Mouse (Mus musculus) lung, embryonic 16.5 days (tissue): ENCODE data around the gene Sik1. TPM values are rescaled to one million over a fixed set of nuclear protein-coding genes. Genes with fewer than 3 reads are reported as not detected.

Source experiments
- ATAC-seq: fragments of 200-750 bp; cut with Nextera tagmentation; 2 replicates; pipeline ENCODE4 v1.8.0; 2017; ENCODE audit warnings: low read depth, mild to moderate bottlenecking, moderate library complexity
- H3K27ac ChIP-seq: fragments of 300-500 bp; sonication (generic); 2 replicates; pipeline ENCODE4 v1.5.1; 2014; ENCODE audit warnings: mild to moderate bottlenecking, control low read depth, low read length
- H3K27me3 ChIP-seq: fragments of 300-500 bp; sonication (generic); 2 replicates; pipeline ENCODE4 v1.6.1; 2014; ENCODE audit warnings: low read depth, low read length, mixed read lengths; ENCODE audit not compliant: control insufficient read depth, insufficient read depth
- H3K36me3 ChIP-seq: fragments of 300-500 bp; sonication (generic); 2 replicates; pipeline ENCODE4 v1.6.1; 2014; ENCODE audit warnings: low read length; ENCODE audit not compliant: control insufficient read depth, insufficient read depth
- H3K4me1 ChIP-seq: fragments of 300-500 bp; sonication (generic); replicated peaks from 2 replicates; pipeline ENCODE4 v1.6.1; 2014; ENCODE audit warnings: low read length, mixed read lengths; ENCODE audit not compliant: control insufficient read depth, insufficient read depth
- H3K4me2 ChIP-seq: fragments of 300-500 bp; sonication (generic); 2 replicates; pipeline ENCODE4 v1.6.1; 2014; ENCODE audit warnings: low read depth, low read length, control low read depth
- H3K4me3 ChIP-seq: fragments of 300-500 bp; sonication (generic); 2 replicates; pipeline ENCODE4 v1.5.1; 2014; ENCODE audit warnings: mild to moderate bottlenecking, low read length, control low read depth
- H3K9ac ChIP-seq: fragments of 300-500 bp; sonication (generic); 2 replicates; pipeline ENCODE4 v1.6.1; 2014; ENCODE audit warnings: low read length, control low read depth
- H3K9me3 ChIP-seq: fragments of 300-500 bp; sonication (generic); 2 replicates; pipeline ENCODE4 v1.6.1; 2016; ENCODE audit warnings: low read length; ENCODE audit not compliant: control insufficient read depth
- WGBS: fragments of 180-500 bp; shearing (Covaris S2); extraction: QIAGEN DNeasy Blood & Tissue Kit; methylation state at CpG from one replicate; pipeline ENCODE4 v1.1.7; 2014; 5-methylcytosine and 5-hydroxymethylcytosine counted together
- polyA plus RNA-seq: library from polyadenylated mRNA; unstranded; fragments of >200 nt; fragmentation: Nextera tagmentation; extraction: Ambion mirVana; gene quantifications from 2 replicates; pipeline ENCODE4 v1.2.1, GENCODE M21; 2015

Gene Sik1
- polyA plus RNA-seq, 1 experiment from 2014 or later: 32.7 TPM

DNA sequence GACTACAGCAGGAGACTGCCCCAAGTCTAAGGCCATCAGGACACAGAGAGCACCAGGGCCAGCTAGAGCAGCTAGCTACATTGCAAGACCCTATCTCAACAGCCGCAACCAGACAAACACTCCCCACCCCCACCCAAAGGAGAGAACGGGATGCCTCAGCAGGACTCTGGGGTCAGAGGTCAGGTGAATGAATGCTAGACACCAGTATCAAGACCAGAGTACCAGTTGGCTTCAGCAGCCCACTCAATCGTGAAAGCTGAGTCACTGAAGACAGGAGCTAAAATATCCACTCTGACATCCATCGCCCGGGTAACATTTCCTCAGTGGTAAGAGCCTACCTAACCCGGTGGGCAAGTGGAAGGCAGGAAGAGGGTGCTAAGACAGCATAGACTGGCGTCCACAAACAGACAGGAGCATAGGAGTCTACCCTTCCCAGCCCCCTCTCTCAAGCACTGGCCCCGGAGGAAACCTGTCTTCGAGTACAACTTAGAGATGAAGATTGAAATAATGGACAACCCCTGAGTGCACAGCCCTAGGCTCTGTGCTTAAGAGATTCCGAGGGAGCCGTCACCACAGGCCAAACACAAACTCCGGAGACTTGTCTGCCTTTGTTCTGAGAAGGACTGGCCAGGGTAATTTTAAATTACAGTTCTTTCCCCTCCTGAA, 2.7 kb downstream of the Sik1 start:
- H3K27me3 ChIP-seq: no peaks in the 10 kb centered on the region
- H3K4me2 ChIP-seq: peak overlapping the region; percentile 69

DNA sequence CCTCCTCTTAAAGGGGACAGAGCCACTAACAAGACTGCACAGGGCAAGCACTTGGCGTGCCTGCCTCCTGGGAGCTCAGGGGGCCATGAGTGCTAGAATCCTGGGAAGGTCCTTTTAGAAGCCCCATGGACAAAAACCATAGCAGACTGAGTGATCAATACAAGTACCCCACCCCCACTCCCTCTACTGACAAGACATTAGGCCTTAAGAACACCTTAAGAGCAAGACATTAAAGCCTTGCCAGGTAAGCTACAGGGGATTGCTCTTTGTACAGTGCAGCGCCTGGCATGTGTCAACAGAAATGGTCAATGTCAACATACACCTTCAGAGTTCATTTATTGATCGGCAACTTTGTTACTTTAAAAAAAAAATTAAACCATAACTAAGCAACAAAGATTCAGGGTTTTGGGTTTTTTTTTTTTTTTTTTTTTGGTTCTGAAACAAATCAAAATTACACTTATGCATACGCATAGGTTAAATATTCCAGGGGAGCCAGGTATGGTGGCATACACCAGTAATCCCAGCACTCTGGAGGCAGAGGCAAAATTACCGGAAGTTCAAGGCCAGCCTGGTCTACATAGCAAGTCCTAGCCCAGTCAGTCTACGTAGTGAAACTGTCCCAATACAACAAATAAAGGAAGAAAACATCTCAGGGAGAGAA, 3.7 kb downstream of the Sik1 start:
- 68% methylated on average over 6 of the region's 6 CpGs for WGBS
- peaks cover 49% of the 10 kb centered on the region for H3K36me3 ChIP-seq
- no peak for ATAC-seq

More for the DNA sequence above, 2.7 kb downstream of the Sik1 start:
- peak overlapping the region; percentile 81 for H3K27ac ChIP-seq
- H3K4me1 ChIP-seq: peaks cover 27% of the 10 kb centered on the region
- no peaks in the 10 kb centered on the region for H3K9me3 ChIP-seq
- H3K4me3 ChIP-seq: peak overlapping the region; percentile 94
- no peak for ATAC-seq
- peaks cover 39% of the 10 kb centered on the region for H3K36me3 ChIP-seq
- 26% methylated on average over 12 of the region's 12 CpGs for WGBS
- H3K9ac ChIP-seq: peak overlapping the region; percentile 61

DNA sequence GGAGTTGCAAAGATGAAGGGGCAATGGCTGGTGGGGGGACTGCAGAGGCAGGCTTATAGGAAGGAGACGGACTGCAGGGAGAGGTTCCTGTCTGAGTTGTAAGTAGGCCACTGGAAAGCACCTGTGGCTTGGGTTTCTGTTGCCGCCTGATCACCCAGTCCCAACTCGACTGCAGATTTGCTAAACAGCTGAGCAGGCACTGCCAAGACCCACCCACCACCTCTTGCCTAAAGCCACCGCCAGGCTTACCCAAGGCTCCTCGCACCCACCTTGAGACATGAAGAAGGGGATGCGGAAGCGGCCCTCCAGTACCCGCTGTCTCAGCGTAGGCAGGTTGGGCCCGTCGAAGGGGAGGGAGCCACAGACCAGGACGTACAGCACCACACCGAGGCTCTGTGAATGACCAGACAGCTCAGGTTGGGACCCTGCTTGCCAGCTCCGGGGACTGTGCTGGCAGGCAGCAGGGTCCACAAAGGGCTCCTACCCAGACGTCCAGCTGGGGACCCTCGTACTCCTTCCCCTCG, 5.1 kb downstream of the Sik1 start:
- H3K9me3 ChIP-seq: no peaks in the 10 kb centered on the region
- H3K4me3 ChIP-seq: no peak overlapping the region
- H3K36me3 ChIP-seq: peaks cover 61% of the 10 kb centered on the region
- H3K27me3 ChIP-seq: no peaks in the 10 kb centered on the region
- H3K4me2 ChIP-seq: no peak overlapping the region
- ATAC-seq: no peak
- H3K4me1 ChIP-seq: peaks cover 13% of the 10 kb centered on the region
- H3K9ac ChIP-seq: no peak overlapping the region
- 85% methylated on average over 17 of the region's 17 CpGs for WGBS
- H3K27ac ChIP-seq: no peak overlapping the region

More for the DNA sequence above, 3.7 kb downstream of the Sik1 start:
- Histone ChIP-seq H3K4me1 (peaks cover 22% of the 10 kb centered on the region), H3K9me3 (no peaks in the 10 kb centered on the region), H3K4me2 (peak overlapping the region; percentile 69), H3K4me3 (peak overlapping the region; percentile 94; the same call in 1 of the 2 replicates), H3K27me3 (no peaks in the 10 kb centered on the region), H3K9ac (peak overlapping the region; percentile 54), H3K27ac (no peak overlapping the region)

DNA sequence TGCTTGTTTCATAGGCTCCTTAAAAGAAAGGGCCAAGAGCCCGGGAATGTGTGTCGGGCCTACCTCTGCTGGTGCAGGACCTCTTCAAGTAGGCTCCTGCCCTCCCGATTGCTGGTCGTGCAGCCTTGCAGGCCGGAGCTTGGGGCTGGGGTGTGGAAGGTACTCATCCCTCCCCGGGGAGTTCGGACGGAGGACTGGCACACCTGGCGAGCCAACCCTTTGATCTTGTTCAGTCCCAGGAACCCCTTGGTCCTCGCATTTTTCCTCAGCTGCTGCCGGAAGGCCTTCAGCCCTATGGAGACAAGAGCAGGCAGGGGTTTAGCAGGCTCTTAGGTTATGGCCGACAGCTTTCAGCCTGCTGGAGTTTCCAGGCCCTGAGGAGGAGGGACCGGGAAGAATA, 8.6 kb downstream of the Sik1 start:
- peaks cover 29% of the 10 kb centered on the region for H3K4me1 ChIP-seq
- peaks cover 68% of the 10 kb centered on the region for H3K36me3 ChIP-seq
- no peak overlapping the region for H3K9ac ChIP-seq
- H3K27ac ChIP-seq: no peak overlapping the region
- no peaks in the 10 kb centered on the region for H3K27me3 ChIP-seq
- 85% methylated on average over 13 of the region's 13 CpGs for WGBS
- no peak for ATAC-seq
- no peaks in the 10 kb centered on the region for H3K9me3 ChIP-seq
- H3K4me3 ChIP-seq: no peak overlapping the region
- no peak overlapping the region for H3K4me2 ChIP-seq

DNA sequence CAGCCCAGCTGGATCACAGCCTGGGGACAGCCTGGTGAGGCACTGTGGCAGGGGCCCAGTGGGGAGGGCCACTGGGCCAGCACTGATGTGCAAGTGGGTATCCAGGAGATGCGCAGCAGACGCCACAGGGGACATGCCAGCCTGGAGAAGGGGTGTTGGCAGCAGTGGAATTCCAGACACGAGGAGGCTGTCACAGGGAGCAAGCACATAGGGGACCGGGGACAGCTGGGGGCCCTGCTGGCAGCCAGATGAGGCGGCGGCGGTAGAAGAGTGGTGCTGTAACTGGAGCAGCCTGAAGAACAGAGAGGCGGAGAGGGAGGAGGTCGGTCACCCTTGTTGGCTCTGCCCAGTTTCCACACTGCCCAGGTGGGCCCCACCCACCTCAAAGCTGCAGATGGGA, 9.3 kb downstream of the Sik1 start:
- no peak overlapping the region; the same call in 1 of the 2 replicates for H3K27ac ChIP-seq
- 67% methylated on average over 9 of the region's 9 CpGs for WGBS
- H3K4me2 ChIP-seq: no peak overlapping the region
- peaks cover 31% of the 10 kb centered on the region for H3K4me1 ChIP-seq
- H3K36me3 ChIP-seq: peaks cover 65% of the 10 kb centered on the region
- no peaks in the 10 kb centered on the region for H3K27me3 ChIP-seq
- no peaks in the 10 kb centered on the region for H3K9me3 ChIP-seq
- ATAC-seq: no peak
- H3K9ac ChIP-seq: no peak overlapping the region
- no peak overlapping the region for H3K4me3 ChIP-seq

DNA sequence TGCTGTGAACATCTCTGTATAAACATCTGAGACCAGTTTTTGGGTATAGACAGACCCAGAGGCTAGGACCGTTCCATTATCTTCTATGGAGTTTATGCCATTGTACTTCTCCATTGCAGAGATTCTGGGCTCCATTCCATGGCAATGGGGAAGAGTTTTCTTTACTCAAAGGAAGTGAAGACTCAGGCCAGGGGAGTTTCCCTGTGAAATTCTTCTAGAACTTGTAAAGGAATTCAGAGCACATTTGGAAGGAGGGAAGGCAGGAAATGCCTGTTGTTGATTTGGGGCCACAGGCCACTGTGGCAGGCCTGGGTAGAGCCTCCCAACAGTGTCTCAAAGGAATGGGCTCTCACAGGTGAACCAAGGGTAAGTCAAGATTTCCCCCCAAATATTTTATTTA, 11.7 kb downstream of the Sik1 start:
- H3K27me3 ChIP-seq: no peaks in the 10 kb centered on the region
- ATAC-seq: no peak
- H3K36me3 ChIP-seq: peaks cover 42% of the 10 kb centered on the region
- 49% methylated on average over 1 of the region's 1 CpGs for WGBS
- H3K4me2 ChIP-seq: no peak overlapping the region
- peaks cover 40% of the 10 kb centered on the region for H3K4me1 ChIP-seq
- peak overlapping the region; percentile 98 for H3K27ac ChIP-seq
- H3K9me3 ChIP-seq: no peaks in the 10 kb centered on the region
- H3K9ac ChIP-seq: no peak overlapping the region
- H3K4me3 ChIP-seq: no peak overlapping the region

DNA sequence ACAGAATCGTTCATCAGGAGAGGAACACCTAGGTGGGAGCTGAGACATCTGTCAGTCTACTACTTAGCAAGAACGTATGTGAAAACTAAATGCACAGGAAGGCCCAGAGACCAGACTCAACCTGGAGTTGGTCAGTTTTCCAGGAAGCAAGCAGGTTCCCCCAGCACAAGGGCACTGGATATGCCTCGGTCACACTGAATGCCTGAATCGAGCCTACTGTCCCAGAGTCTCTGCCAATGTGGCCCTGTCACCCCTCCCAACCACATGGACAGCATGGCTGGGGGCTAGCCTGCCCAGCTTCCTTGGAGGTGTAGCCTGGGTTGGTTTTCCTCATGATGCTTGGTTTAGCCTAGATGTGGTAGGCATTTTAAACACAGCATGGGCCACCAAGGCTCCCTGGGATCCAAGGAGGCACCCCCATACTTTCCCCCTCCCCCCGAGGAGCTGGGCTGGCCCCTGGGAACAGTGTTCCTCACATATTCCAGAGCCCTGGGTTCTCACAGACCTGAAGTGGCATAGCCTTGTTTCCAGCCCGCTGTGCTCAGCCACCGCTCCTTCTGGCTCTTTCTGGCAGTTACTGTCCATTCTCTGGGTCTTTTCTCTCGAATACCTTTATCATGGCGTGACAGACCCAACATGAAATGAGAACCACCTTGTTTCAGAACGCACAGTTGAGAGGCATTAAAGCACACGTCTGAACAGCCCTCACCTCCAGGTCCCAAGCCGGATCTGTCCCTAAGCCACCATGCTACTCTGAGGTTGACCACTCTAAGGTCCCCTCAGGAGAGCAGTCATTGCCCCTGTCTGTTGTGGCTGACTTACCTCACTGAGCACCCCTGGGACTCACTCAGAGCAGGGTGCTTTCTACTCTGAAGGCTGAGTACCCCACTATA, 12.4 kb downstream of the Sik1 start:
- H3K9ac ChIP-seq: peak overlapping the region; percentile 4; the same call in 1 of the 2 replicates
- H3K9me3 ChIP-seq: no peaks in the 10 kb centered on the region
- H3K4me1 ChIP-seq: peaks cover 40% of the 10 kb centered on the region
- no peak overlapping the region for H3K4me3 ChIP-seq
- H3K36me3 ChIP-seq: peaks cover 36% of the 10 kb centered on the region
- peak; percentile 0; the same call in 1 of the 2 replicates for ATAC-seq
- peak overlapping the region; percentile 98 for H3K27ac ChIP-seq
- whole genome bisulfite sequencing: 74% methylated on average over 12 of the region's 12 CpGs
- H3K27me3 ChIP-seq: no peaks in the 10 kb centered on the region
- H3K4me2 ChIP-seq: no peak overlapping the region

DNA sequence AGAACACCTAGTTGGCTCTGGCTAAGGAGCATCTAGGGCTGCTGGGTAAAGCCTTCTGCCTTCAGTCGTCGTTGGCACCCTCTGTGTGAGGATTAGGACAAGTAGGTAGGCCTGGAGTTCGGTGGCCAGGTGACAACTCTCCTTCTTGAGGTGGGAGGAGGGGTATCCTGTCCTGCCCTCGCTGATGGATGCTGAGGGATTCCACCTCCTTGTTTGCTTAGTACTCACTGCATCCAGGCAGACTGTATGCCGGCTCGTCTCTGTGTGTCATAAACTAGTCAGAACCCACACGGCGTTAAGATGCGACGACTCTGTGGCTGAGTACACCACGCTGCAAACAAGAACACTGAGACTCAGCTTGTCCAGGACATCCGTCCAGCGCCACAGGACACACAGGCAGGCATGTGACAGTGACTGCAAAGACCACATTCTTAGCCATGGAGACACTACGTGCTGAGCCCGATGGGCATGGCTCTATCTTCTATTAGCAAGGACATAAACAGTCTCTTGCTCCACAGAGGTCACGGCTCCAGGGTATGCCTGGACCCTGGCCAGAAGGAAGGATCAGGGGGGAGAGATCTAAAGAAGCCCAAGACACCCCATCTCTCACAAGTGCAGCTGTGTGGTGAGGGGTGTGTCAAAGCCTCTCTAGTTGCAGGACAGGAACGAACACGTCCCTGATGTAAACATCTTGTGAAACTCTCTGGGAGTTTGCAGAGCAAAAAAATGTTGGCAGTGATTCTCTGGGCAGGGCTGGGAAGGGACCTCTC, 13.6 kb downstream of the Sik1 start:
- no peak overlapping the region for H3K4me3 ChIP-seq
- peak overlapping the region; percentile 57 for H3K9ac ChIP-seq
- peak; percentile 91 for ATAC-seq
- H3K4me1 ChIP-seq: peaks cover 42% of the 10 kb centered on the region
- peaks cover 24% of the 10 kb centered on the region for H3K36me3 ChIP-seq
- no peaks in the 10 kb centered on the region for H3K27me3 ChIP-seq
- H3K4me2 ChIP-seq: peak overlapping the region; percentile 26; the same call in 1 of the 2 replicates
- H3K27ac ChIP-seq: peak overlapping the region; percentile 98
- WGBS: 32% methylated on average over 18 of the region's 18 CpGs
- no peaks in the 10 kb centered on the region for H3K9me3 ChIP-seq
